Mouse (Mus musculus): ENCODE results near the gene Slc22a22. TPM values are rescaled to one million over a fixed set of nuclear protein-coding genes. Genes with fewer than 3 reads are reported as not detected.
"Not testable (repeated sequence)": the region's sequence is repeated elsewhere in the genome, so short reads cannot be mapped to it uniquely, and the experiment has no call there.

Slc22a22 gene
- polyA plus RNA-seq, 1 experiment from 2014 or later = not detected

GRCm38 (mm10) chr15:57278505-57278904 is 198.9 kb downstream of the Slc22a22 start:
- no peaks in the 10 kb centered on the region for H3K4me1 ChIP-seq (replicated peaks; ENCODE audit: control insufficient read depth, insufficient read depth, low read length)
- ATAC-seq = no peak
- H3K9ac ChIP-seq (replicated peaks; ENCODE audit: low read depth, low read length) = no peak overlapping the region
- H3K27me3 ChIP-seq (replicated peaks; ENCODE audit: control insufficient read depth, insufficient read depth, low read length) = no peaks in the 10 kb centered on the region
- no peaks in the 10 kb centered on the region for H3K9me3 ChIP-seq (ENCODE audit: control insufficient read depth, low read length)
- WGBS = 62% methylated on average over 1 of the region's 1 CpGs
- no peak overlapping the region for H3K4me2 ChIP-seq (ENCODE audit: low read length)
- H3K27ac ChIP-seq (ENCODE audit: low read length) = no peak overlapping the region
- no peaks in the 10 kb centered on the region for H3K36me3 ChIP-seq (ENCODE audit: control insufficient read depth, insufficient read depth)
- no peak overlapping the region for H3K4me3 ChIP-seq (replicated peaks; ENCODE audit: low read length)

- no peak overlapping the region for H3K9ac ChIP-seq (replicated peaks; ENCODE audit: low read depth, low read length)
- no peaks in the 10 kb centered on the region for H3K27me3 ChIP-seq (replicated peaks; ENCODE audit: control insufficient read depth, insufficient read depth, low read length)
- H3K4me1 ChIP-seq (replicated peaks; ENCODE audit: control insufficient read depth, insufficient read depth, low read length) = no peaks in the 10 kb centered on the region
- no peaks in the 10 kb centered on the region for H3K36me3 ChIP-seq (ENCODE audit: control insufficient read depth, insufficient read depth)
- no peaks in the 10 kb centered on the region for H3K9me3 ChIP-seq (ENCODE audit: control insufficient read depth, low read length)
- no peak overlapping the region for H3K27ac ChIP-seq (ENCODE audit: low read length)
- H3K4me3 ChIP-seq (replicated peaks; ENCODE audit: low read length) = no peak overlapping the region
- no peak overlapping the region for H3K4me2 ChIP-seq (ENCODE audit: low read length)
- ATAC-seq = no peak
These were observed 201.0 kb downstream of the Slc22a22 start for GRCm38 (mm10) chr15:57276411-57276810.

- WGBS = 94% methylated on average over 1 of the region's 1 CpGs
- H3K4me2 ChIP-seq (ENCODE audit: low read length); H3K27me3 ChIP-seq (replicated peaks; ENCODE audit: control insufficient read depth, insufficient read depth, low read length); H3K9ac ChIP-seq (replicated peaks; ENCODE audit: low read depth, low read length); H3K4me1 ChIP-seq (replicated peaks; ENCODE audit: control insufficient read depth, insufficient read depth, low read length); H3K27ac ChIP-seq (ENCODE audit: low read length); H3K4me3 ChIP-seq (replicated peaks; ENCODE audit: low read length); ATAC-seq; H3K9me3 ChIP-seq (ENCODE audit: control insufficient read depth, low read length); H3K36me3 ChIP-seq (ENCODE audit: control insufficient read depth, insufficient read depth): not testable (repeated sequence)
These were observed 237.4 kb downstream of the Slc22a22 start for GRCm38 (mm10) chr15:57240061-57240460.

- no peak for ATAC-seq
- H3K36me3 ChIP-seq (ENCODE audit: control insufficient read depth, insufficient read depth) = no peaks in the 10 kb centered on the region
These were observed 247.0 kb downstream of the Slc22a22 start for GRCm38 (mm10) chr15:57230439-57230838.

GRCm38 (mm10) chr15:57205315-57205714 is 272.1 kb downstream of the Slc22a22 start:
- Histone ChIP-seq H3K4me3 (replicated peaks; ENCODE audit: low read length) (no peak overlapping the region), H3K36me3 (ENCODE audit: control insufficient read depth, insufficient read depth) (no peaks in the 10 kb centered on the region), H3K27ac (ENCODE audit: low read length) (no peak overlapping the region), H3K9ac (replicated peaks; ENCODE audit: low read depth, low read length) (no peak overlapping the region), H3K4me1 (replicated peaks; ENCODE audit: control insufficient read depth, insufficient read depth, low read length) (no peaks in the 10 kb centered on the region), H3K27me3 (replicated peaks; ENCODE audit: control insufficient read depth, insufficient read depth, low read length) (no peaks in the 10 kb centered on the region), H3K9me3 (ENCODE audit: control insufficient read depth, low read length) (no peaks in the 10 kb centered on the region), H3K4me2 (ENCODE audit: low read length) (no peak overlapping the region)
- ATAC-seq = no peak
- WGBS = 89% methylated on average over 3 of the region's 3 CpGs

More at GRCm38 (mm10) chr15:57230439-57230838, 247.0 kb downstream of the Slc22a22 start:
- Histone ChIP-seq H3K4me3 (replicated peaks; ENCODE audit: low read length) (no peak overlapping the region), H3K9ac (replicated peaks; ENCODE audit: low read depth, low read length) (no peak overlapping the region), H3K4me1 (replicated peaks; ENCODE audit: control insufficient read depth, insufficient read depth, low read length) (no peaks in the 10 kb centered on the region), H3K4me2 (ENCODE audit: low read length) (no peak overlapping the region), H3K9me3 (ENCODE audit: control insufficient read depth, low read length) (no peaks in the 10 kb centered on the region), H3K27me3 (replicated peaks; ENCODE audit: control insufficient read depth, insufficient read depth, low read length) (no peaks in the 10 kb centered on the region), H3K27ac (ENCODE audit: low read length) (no peak overlapping the region)

GRCm38 (mm10) chr15:57204444-57204930 is 272.9 kb downstream of the Slc22a22 start:
- Histone ChIP-seq H3K4me1 (replicated peaks; ENCODE audit: control insufficient read depth, insufficient read depth, low read length) (no peaks in the 10 kb centered on the region), H3K4me3 (replicated peaks; ENCODE audit: low read length) (no peak overlapping the region), H3K27ac (ENCODE audit: low read length) (no peak overlapping the region), H3K4me2 (ENCODE audit: low read length) (no peak overlapping the region), H3K9ac (replicated peaks; ENCODE audit: low read depth, low read length) (no peak overlapping the region), H3K36me3 (ENCODE audit: control insufficient read depth, insufficient read depth) (no peaks in the 10 kb centered on the region), H3K9me3 (ENCODE audit: control insufficient read depth, low read length) (no peaks in the 10 kb centered on the region), H3K27me3 (replicated peaks; ENCODE audit: control insufficient read depth, insufficient read depth, low read length) (no peaks in the 10 kb centered on the region)
- ATAC-seq = no peak

Measured in forebrain, embryonic 16.5 days (tissue).